In the genomic region with DNA sequence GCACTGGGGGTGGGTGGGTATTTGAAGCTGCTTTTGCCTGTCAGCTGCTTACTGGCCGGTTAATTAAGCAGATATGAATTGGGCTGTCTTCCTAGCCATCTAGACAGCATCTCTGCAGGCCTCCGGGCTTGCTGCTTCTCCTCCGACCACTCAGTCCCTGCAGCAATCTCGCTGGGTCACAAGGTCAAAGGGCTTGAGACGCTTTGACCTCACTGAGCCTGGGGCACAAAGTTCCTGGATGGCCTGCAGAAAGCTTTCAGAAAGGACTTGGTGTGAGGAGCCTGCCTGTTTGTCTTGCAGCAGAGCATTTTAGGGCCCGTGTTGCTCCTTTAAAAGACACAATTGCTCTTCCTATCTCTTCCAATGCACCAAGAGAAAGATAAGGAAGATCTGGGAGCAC, we compare ENCODE assay signal across 25 mouse cellular contexts.
DNase-seq lines count a peak whose midpoint lies in the region; ATAC-seq lines count a peak whose summit lies in the region.
"Had no signal": no experiment of that assay in that cellular context is flagged by ENCODE, and none has a peak within 500 bp of the region (broad histone marks: within the 10 kb centered on the region; RNA-seq: fewer than 3 reads in every experiment).

No protein-coding gene starts in this region.

- 0 out of 2 replicates have a peak overlapping the region, but pooled peaks have one; percentile 23 for H3K27ac ChIP-seq in hindbrain, embryonic 10.5 days
- H3K27ac ChIP-seq in hindbrain, embryonic 14.5 days = no peak overlapping the region
- no peak overlapping the region for H3K27ac ChIP-seq in midbrain, embryonic 11.5 days (ENCODE audit: low read depth, low read length)
- H3K27ac ChIP-seq in midbrain, embryonic 13.5 days = no peak overlapping the region
- H3K27ac ChIP-seq: embryonic facial prominence, embryonic 12.5 days; embryonic facial prominence, embryonic 15.5 days; gastrocnemius, adult 2 months; heart, embryonic 15.5 days; hindbrain, embryonic 12.5 days had no signal

- peaks cover 17% of the 10 kb centered on the region; the same call in 1 of the 2 replicates for H3K4me1 ChIP-seq in hindbrain, embryonic 10.5 days (replicated peaks)
- no peaks in the 10 kb centered on the region for H3K4me1 ChIP-seq in hindbrain, embryonic 14.5 days (replicated peaks; ENCODE audit: control insufficient read depth, insufficient read depth, low read length)
- H3K4me1 ChIP-seq in midbrain, embryonic 11.5 days (ENCODE audit: control insufficient read depth, insufficient read depth, low read length) = no peaks in the 10 kb centered on the region
- H3K4me1 ChIP-seq in midbrain, embryonic 13.5 days (replicated peaks) = no peaks in the 10 kb centered on the region
- H3K4me1 ChIP-seq: embryonic facial prominence, embryonic 12.5 days; embryonic facial prominence, embryonic 15.5 days; hindbrain, embryonic 12.5 days had no signal

- DNase-seq in embryo, embryonic 10 days (ENCODE audit: low spot score) = peak; percentile 70
- no peak for DNase-seq in embryo, embryonic 11 days
- peak; percentile 45 for DNase-seq in hindbrain, embryonic 10.5 days (ENCODE audit: low spot score)
- DNase-seq in hindbrain, embryonic 14.5 days (ENCODE audit: low spot score) = no peak
- DNase-seq in midbrain, embryonic 11.5 days (ENCODE audit: low spot score, missing footprints) = peak; percentile 60
- DNase-seq in kidney, postnatal 25 days = no peak
- DNase-seq: adrenal gland, postnatal 10 days; adrenal gland, postnatal 36 days; cerebellum, adult 18-20 months; cerebellum, adult 9-10 months; cerebellum, postnatal 14 days; forebrain, postnatal 0 days; gastrocnemius, adult 2 months; gastrocnemius, postnatal 14 days; heart, adult 11 months; heart, postnatal 10 days; heart, postnatal 4 days had no signal

- H3K4me3 ChIP-seq in hindbrain, embryonic 10.5 days = no peak overlapping the region
- no peak overlapping the region for H3K4me3 ChIP-seq in hindbrain, embryonic 14.5 days (replicated peaks; ENCODE audit: low read length)
- no peak overlapping the region for H3K4me3 ChIP-seq in midbrain, embryonic 11.5 days (ENCODE audit: low read depth, low read length)
- H3K4me3 ChIP-seq in midbrain, embryonic 13.5 days (replicated peaks) = no peak overlapping the region
- H3K4me3 ChIP-seq: embryonic facial prominence, embryonic 12.5 days; embryonic facial prominence, embryonic 15.5 days; gastrocnemius, adult 2 months; heart, embryonic 12.5 days; heart, embryonic 15.5 days; hindbrain, embryonic 12.5 days had no signal

- H3K27me3 ChIP-seq in hindbrain, embryonic 10.5 days (ENCODE audit: insufficient read depth, poor library complexity, severe bottlenecking) = no peaks in the 10 kb centered on the region
- no peaks in the 10 kb centered on the region for H3K27me3 ChIP-seq in hindbrain, embryonic 14.5 days (ENCODE audit: control insufficient read depth, insufficient read depth, low read length)
- no peaks in the 10 kb centered on the region for H3K27me3 ChIP-seq in midbrain, embryonic 11.5 days (ENCODE audit: control insufficient read depth, insufficient read depth, low read length)
- H3K27me3 ChIP-seq in midbrain, embryonic 13.5 days = no peaks in the 10 kb centered on the region
- H3K27me3 ChIP-seq: embryonic facial prominence, embryonic 12.5 days; embryonic facial prominence, embryonic 15.5 days; heart, embryonic 12.5 days; heart, embryonic 15.5 days; hindbrain, embryonic 12.5 days had no signal

- H3K9me3 ChIP-seq in hindbrain, embryonic 10.5 days = no peaks in the 10 kb centered on the region
- no peaks in the 10 kb centered on the region for H3K9me3 ChIP-seq in hindbrain, embryonic 14.5 days (ENCODE audit: control insufficient read depth, low read length)
- H3K9me3 ChIP-seq in midbrain, embryonic 11.5 days (ENCODE audit: control insufficient read depth, low read length) = no peaks in the 10 kb centered on the region
- H3K9me3 ChIP-seq in midbrain, embryonic 13.5 days = no peaks in the 10 kb centered on the region
- H3K9me3 ChIP-seq: embryonic facial prominence, embryonic 12.5 days; embryonic facial prominence, embryonic 15.5 days; heart, embryonic 12.5 days; heart, embryonic 15.5 days; hindbrain, embryonic 12.5 days had no signal

- H3K9ac ChIP-seq in hindbrain, embryonic 14.5 days = no peak overlapping the region
- H3K9ac ChIP-seq in midbrain, embryonic 11.5 days (ENCODE audit: low read length) = no peak overlapping the region
- H3K9ac ChIP-seq in midbrain, embryonic 13.5 days (replicated peaks) = no peak overlapping the region
- H3K9ac ChIP-seq: embryonic facial prominence, embryonic 12.5 days; embryonic facial prominence, embryonic 15.5 days; forebrain, postnatal 0 days; heart, embryonic 12.5 days; heart, embryonic 15.5 days; hindbrain, embryonic 12.5 days had no signal

- 22% methylated on average over 6 of the region's 6 CpGs for WGBS in hindbrain, embryonic 10.5 days
- 33% methylated on average over 6 of the region's 6 CpGs for WGBS in hindbrain, embryonic 14.5 days
- 34% methylated on average over 6 of the region's 6 CpGs for WGBS in midbrain, embryonic 11.5 days
- WGBS in midbrain, embryonic 13.5 days = 37% methylated on average over 6 of the region's 6 CpGs

- no peak overlapping the region for H3K4me2 ChIP-seq in hindbrain, embryonic 14.5 days (replicated peaks)
- no peak overlapping the region for H3K4me2 ChIP-seq in midbrain, embryonic 11.5 days
- H3K4me2 ChIP-seq in midbrain, embryonic 13.5 days (replicated peaks) = no peak overlapping the region
- H3K4me2 ChIP-seq: embryonic facial prominence, embryonic 12.5 days; embryonic facial prominence, embryonic 15.5 days; heart, embryonic 12.5 days; heart, embryonic 15.5 days; hindbrain, embryonic 12.5 days had no signal

- ATAC-seq in hindbrain, embryonic 14.5 days (ENCODE audit: low FRiP score) = no peak
- no peak for ATAC-seq in midbrain, embryonic 11.5 days (ENCODE audit: low FRiP score)
- no peak for ATAC-seq in midbrain, embryonic 13.5 days
- ATAC-seq: forebrain, embryonic 14.5 days; forebrain, postnatal 0 days; hindbrain, embryonic 16.5 days had no signal

- H3K36me3 ChIP-seq in hindbrain, embryonic 10.5 days = no peaks in the 10 kb centered on the region
- H3K36me3 ChIP-seq in hindbrain, embryonic 14.5 days (replicated peaks; ENCODE audit: control insufficient read depth, insufficient read depth) = no peaks in the 10 kb centered on the region
- no peaks in the 10 kb centered on the region for H3K36me3 ChIP-seq in midbrain, embryonic 11.5 days (ENCODE audit: control insufficient read depth, insufficient read depth, low read length)
- no peaks in the 10 kb centered on the region for H3K36me3 ChIP-seq in midbrain, embryonic 13.5 days
- H3K36me3 ChIP-seq: embryonic facial prominence, embryonic 12.5 days; embryonic facial prominence, embryonic 15.5 days; heart, embryonic 12.5 days; heart, embryonic 15.5 days; hindbrain, embryonic 12.5 days had no signal

Comparison
In these comparisons a context has a peak if more than half of its experiments do, and no peak if none do; other contexts are left out.
1. DNase-seq: peak in embryo, embryonic 10 days (single experiment), hindbrain, embryonic 10.5 days (single experiment) and midbrain, embryonic 11.5 days (single experiment); none in embryo, embryonic 11 days (single experiment), hindbrain, embryonic 14.5 days (single experiment) and kidney, postnatal 25 days (0 of 2).